Mouse (Mus musculus): ENCODE measurements around the gene Apeh.
A peak's percentile ranks its signal among the peaks of the same experiment; 100 is the strongest.

Apeh gene

GRCm38 (mm10) chr9:108082549-108082948 lies 11.9 kb downstream of the Apeh start:
- no peak for DNase-seq (ENCODE audit: inconsistent ontology term)

- DNase-seq (ENCODE audit: inconsistent ontology term), result no peak
Measured at GRCm38 (mm10) chr9:108080168-108080567, 14.2 kb downstream of the Apeh start, which contains the start of gene Mst1. Gene Mst1, plus strand, starts transcription at chr9:108080436.

GRCm38 (mm10) chr9:108073141-108073930 lies 21.1 kb downstream of the Apeh start:
- no peak for DNase-seq (ENCODE audit: inconsistent ontology term)

- DNase-seq (ENCODE audit: inconsistent ontology term), result peak; percentile 35
Measured at GRCm38 (mm10) chr9:108072481-108072924, 21.9 kb downstream of the Apeh start.

- DNase-seq (ENCODE audit: inconsistent ontology term), result no peak
Measured at GRCm38 (mm10) chr9:108071801-108072200, 22.6 kb downstream of the Apeh start.

- no peak for DNase-seq (ENCODE audit: inconsistent ontology term)
Measured at GRCm38 (mm10) chr9:108069529-108069928, 24.9 kb downstream of the Apeh start.

GRCm38 (mm10) chr9:108069007-108069406 lies 25.4 kb downstream of the Apeh start:
- no peak for DNase-seq (ENCODE audit: inconsistent ontology term)

GRCm38 (mm10) chr9:108067900-108068299 lies 26.5 kb downstream of the Apeh start:
- DNase-seq (ENCODE audit: inconsistent ontology term), result peak; percentile 71

GRCm38 (mm10) chr9:108067199-108067598 lies 27.2 kb downstream of the Apeh start:
- no peak for DNase-seq (ENCODE audit: inconsistent ontology term)

GRCm38 (mm10) chr9:108065491-108066011 lies 28.9 kb downstream of the Apeh start:
- peak; percentile 32 for DNase-seq (ENCODE audit: inconsistent ontology term)

GRCm38 (mm10) chr9:108063361-108063760 lies 31.0 kb downstream of the Apeh start:
- no peak for DNase-seq (ENCODE audit: inconsistent ontology term)

- no peak for DNase-seq (ENCODE audit: inconsistent ontology term)
Measured at GRCm38 (mm10) chr9:108062142-108062541, 32.3 kb downstream of the Apeh start.

- no peak for DNase-seq (ENCODE audit: inconsistent ontology term)
Measured at GRCm38 (mm10) chr9:108058291-108058690, 36.1 kb downstream of the Apeh start.

- no peak for DNase-seq (ENCODE audit: inconsistent ontology term)
Measured at GRCm38 (mm10) chr9:108057262-108057562, 37.2 kb downstream of the Apeh start.

GRCm38 (mm10) chr9:108056361-108057261 lies 37.8 kb downstream of the Apeh start:
- no peak for DNase-seq (ENCODE audit: inconsistent ontology term)

GRCm38 (mm10) chr9:108055661-108056237 lies 38.7 kb downstream of the Apeh start:
- DNase-seq (ENCODE audit: inconsistent ontology term), result no peak

GRCm38 (mm10) chr9:108055061-108055460 lies 39.3 kb downstream of the Apeh start:
- no peak for DNase-seq (ENCODE audit: inconsistent ontology term)

- DNase-seq (ENCODE audit: inconsistent ontology term), result no peak
Measured at GRCm38 (mm10) chr9:108054331-108055040, 39.9 kb downstream of the Apeh start.

GRCm38 (mm10) chr9:108053665-108054225 lies 40.7 kb downstream of the Apeh start:
- DNase-seq (ENCODE audit: inconsistent ontology term), result no peak

- peak; percentile 96 for DNase-seq (ENCODE audit: inconsistent ontology term)
Measured at GRCm38 (mm10) chr9:108052885-108053664, 41.3 kb downstream of the Apeh start, which contains the start of gene Amigo3. Gene Amigo3, plus strand, starts transcription at chr9:108053159.

Measured in Muller cell, postnatal 12 days (primary cell).